Mouse (Mus musculus): ENCODE measurements around the gene Cst3.

Cst3 gene

GRCm38 (mm10) chr2:148875335-148875811 lies at the start of gene Cst3:
TSS of gene Cst3 (minus strand) at chr2:148875692.
- in situ Hi-C loops (cut with MboI, MseI) = loop anchor here in 1 of 2 experiments (10.0 kb wide), 1 partner anchor 191 kb away; the partner anchor contains the start of gene Gzf1

GRCm38 (mm10) chr2:148902286-148902685 lies 26.8 kb upstream of the Cst3 start:
- in situ Hi-C loops (cut with MboI, MseI) = loop anchor here (5.0 kb wide), 3 partner anchors 50 to 150 kb away; partner anchors contain the start of gene Cstl1 (in 1 of the 2)

- in situ Hi-C loops (cut with MboI, MseI) = loop anchor here (5.0 kb wide), 3 partner anchors 48 to 148 kb away; partner anchors contain the start of gene Cstl1 (in 1 of the 2)
Observed at GRCm38 (mm10) chr2:148900305-148900704, 24.8 kb upstream of the Cst3 start.

- in situ Hi-C loops (cut with MboI, MseI) = no loop called here
Observed at GRCm38 (mm10) chr2:148896219-148896618, 20.7 kb upstream of the Cst3 start.

DNA sequence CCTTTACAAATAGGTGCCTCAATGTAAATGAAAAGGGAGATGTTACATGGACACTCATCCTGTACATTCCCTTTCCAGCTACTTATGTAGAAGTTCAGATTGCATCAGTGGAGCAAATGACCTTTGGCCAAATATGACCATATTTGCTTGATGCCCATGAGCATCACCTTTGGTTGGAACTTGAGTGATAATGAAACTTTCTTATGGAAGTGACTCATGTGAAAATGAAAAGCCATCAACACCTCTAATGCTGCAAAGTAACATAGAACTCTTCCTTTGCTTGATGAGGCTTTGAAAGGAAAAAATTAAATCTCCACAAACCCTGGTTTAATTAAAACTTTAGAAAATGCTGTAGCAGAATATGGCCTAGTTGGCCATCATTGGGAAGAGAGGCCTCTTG lies 17.6 kb upstream of the Cst3 start:
- in situ Hi-C loops (cut with MboI, MseI) = no loop called here

GRCm38 (mm10) chr2:148890021-148890851 lies 14.7 kb upstream of the Cst3 start:
- in situ Hi-C loops (cut with MboI, MseI) = no loop called here

DNA sequence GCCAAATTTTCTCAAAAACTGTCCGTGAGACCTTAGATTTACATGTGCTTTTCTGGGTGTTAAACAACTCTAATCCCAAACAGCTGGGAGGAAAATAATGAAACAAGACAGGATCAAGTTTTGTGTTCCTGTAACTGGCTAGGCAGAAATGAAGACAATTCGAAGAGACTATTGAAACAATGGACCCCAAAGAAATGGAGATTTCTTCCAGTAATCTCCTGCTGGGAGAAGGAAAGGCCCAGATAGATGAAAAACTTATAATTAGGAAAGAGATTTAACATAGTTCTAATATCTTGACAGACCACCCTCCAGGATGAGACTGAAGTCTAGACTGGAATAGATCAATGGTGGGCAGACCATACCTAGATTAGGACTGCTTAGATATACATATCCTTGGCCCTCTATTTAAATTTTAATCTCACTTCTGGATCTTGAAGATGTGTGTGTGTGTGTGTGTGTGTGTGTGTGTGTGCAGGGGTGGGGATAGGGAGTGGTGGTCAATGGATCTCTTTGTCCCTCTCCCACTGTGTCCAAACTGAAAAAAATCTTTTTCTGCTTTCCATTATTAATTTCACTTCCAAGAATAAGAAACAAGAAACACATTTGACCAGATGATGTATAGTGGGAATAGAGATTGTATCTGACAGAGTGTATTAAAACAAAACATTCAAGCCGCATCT lies 14.0 kb upstream of the Cst3 start:
- in situ Hi-C loops (cut with MboI, MseI) = loop anchor here in 1 of 2 experiments (10.0 kb wide), 1 partner anchor 1835 kb away; no protein-coding TSS in a partner anchor

GRCm38 (mm10) chr2:148888872-148889271 lies 13.4 kb upstream of the Cst3 start:
- in situ Hi-C loops (cut with MboI, MseI) = loop anchor here in 1 of 2 experiments (10.0 kb wide), 1 partner anchor 1836 kb away; no protein-coding TSS in a partner anchor

DNA sequence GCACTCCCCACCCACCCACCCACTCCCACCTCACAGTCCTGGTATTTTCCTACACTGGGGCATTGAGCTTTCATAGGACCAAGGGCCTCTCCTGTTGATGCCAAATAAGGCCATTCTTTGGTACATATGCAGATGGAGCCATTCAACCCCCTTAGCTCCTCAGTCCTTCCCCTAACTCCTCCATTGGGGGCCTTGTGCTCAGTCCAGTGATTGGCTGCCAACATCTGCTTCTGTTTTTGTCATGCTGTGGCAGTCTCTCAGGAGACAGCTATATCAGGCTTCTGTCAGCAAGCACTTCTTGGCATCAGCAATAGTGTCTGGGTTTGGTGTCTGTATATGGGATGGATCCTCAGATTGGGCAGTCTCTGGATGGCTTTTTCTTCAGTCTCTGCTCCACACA lies 9.2 kb upstream of the Cst3 start:
- in situ Hi-C loops (cut with MboI, MseI) = loop anchor here in 1 of 2 experiments (10.0 kb wide), 1 partner anchor 1840 kb away; no protein-coding TSS in a partner anchor

GRCm38 (mm10) chr2:148879199-148879598 lies 3.7 kb upstream of the Cst3 start:
- in situ Hi-C loops (cut with MboI, MseI) = loop anchor here in 1 of 2 experiments (10.0 kb wide), 1 partner anchor 194 kb away; the partner anchor contains the start of gene Gzf1

DNA sequence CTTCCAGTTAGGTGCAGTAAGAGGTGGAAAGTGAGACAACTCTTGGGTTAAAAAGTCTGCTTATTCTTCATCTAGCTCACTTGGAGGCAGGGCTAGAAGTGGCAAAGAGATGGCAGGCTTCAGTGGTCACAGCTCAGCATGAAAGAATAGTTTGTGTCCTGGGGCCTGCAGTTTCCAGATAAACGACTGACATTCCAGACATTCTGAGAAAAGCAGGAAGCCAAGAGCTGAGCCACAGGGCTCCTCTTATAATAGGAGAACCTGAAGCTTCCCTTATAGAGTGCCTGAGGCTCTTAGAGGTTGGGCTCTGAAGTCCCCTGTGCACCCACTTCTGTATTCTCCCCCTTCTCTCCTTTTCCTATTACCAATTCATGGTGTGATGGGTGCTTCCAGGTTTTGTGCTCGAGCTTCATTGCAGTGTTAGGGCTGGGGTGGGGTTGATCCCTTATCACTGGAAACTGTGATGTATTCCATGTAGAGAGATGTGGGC lies 3.2 kb upstream of the Cst3 start:
- in situ Hi-C loops (cut with MboI, MseI) = loop anchor here in 1 of 2 experiments (10.0 kb wide), 1 partner anchor 194 kb away; the partner anchor contains the start of gene Gzf1

DNA sequence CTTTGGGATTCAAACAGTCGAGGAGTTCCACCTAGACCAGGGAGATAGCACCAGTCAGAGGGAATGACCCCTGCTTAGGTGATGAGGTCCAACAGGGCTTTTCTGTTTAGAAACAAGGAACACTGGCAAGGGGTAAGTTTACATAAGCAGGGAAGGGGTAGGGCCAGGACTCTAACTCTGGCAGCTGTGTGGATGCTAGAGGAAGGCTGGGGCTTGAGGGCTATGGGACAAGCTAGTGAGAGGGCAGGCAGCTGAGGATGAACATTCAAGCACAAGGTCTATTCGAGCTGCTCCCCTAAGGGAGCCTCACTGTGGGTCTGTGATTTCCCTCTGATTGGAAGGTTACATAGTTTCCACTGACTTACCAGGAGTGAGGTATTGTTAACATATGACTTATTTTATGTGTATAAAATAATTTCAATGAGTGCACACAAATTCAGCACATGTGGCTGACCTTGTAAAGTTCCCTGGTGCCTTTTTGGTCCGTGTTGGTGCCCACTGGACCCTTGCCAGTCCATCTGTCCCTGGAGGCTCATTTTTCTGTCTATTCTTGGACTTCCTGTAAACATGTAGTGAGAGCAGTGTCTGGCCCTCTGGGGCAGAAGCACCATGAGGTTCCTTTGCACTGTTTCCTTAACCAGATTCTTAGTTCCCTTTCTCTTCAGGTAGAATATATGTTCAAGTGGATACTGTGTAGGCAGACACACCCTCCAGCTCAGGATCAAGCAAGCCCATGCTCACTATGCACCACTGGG lies 1.7 kb upstream of the Cst3 start:
- in situ Hi-C loops (cut with MboI, MseI) = loop anchor here in 1 of 2 experiments (10.0 kb wide), 1 partner anchor 192 kb away; the partner anchor contains the start of gene Gzf1

DNA sequence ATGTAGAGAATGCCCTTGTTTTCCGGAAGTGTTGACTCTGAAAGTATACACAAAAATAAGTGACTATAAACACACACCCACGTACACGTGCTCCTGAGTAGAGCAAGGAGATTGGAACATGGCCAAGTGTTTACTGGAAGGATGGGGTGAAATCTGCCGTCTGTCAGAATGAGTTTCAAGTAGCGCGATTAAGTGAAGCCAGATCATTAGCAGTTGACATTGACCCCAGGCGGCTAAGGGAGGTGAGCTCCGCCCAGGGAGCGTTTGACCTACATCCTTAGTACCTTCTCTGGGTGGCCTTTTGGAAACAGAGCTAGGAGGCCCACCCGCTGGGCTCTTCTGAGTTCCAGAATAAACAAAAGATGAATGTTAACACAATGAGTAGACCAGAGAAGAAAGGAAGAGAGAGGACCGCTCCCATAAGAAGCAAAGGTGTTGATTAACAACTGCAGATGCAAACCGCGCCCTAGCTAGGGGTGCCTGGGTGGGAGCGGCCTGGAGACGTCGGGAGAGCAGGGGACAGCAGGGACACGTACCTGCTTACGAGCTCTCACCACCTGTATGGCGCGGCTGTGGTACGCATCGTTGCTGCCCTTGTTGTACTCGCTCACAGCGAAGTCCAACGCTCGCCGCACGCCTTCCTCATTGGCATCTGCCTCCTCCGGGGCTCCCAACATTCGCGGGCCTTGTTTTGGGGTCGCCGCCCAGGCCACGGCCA lies 716 bp downstream of the Cst3 start:
- in situ Hi-C loops (cut with MboI, MseI) = loop anchor here (5.0 to 25.0 kb wide), 4 partner anchors 190 to 1688 kb away; partner anchors contain the start of genes Cst7 (in 1 of the 2), Gm10130 (in 1 of the 2) and Gzf1 (in 1 of the 2)

DNA sequence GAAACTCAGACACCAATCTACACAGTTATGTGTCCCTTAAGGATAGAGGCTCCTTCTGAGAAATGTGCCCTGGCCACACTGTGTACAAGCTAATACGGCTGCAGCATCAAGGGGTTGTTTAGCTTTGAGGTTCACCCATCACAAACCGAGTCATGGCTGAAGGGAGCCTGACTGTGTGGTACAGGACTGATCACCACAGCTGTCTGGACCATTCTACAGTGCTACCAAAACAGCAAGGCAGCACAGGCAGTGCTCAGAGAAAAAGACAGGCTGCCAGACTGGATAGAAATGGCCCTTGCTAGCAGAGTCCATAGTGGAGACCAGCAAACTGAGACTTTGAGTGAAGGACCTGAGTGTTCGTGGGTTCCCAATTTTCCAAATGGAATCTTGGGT lies 1.3 kb downstream of the Cst3 start:
- in situ Hi-C loops (cut with MboI, MseI) = loop anchor here (5.0 to 25.0 kb wide), 4 partner anchors 189 to 1688 kb away; partner anchors contain the start of genes Cst7 (in 1 of the 2), Gm10130 (in 1 of the 2) and Gzf1 (in 1 of the 2)

DNA sequence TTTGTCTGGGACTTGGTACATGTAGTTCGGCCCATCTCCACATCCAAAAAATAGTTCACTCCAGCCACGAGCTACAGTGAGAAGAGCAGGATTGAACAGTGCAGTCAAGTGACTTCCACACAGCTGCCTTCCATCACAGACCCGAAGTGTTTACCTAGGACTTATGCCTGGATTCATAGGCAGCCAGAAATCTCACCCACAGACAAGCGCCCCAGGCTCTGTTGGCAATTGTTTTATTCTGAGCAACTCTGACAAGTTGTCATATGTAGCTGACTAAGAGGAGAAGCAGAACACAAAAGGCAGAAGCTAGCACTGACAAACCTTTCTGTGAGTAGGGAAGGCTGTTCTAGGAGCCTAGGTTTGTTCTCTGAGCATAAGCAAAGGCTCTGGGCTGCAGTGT lies 2.6 kb downstream of the Cst3 start:
- in situ Hi-C loops (cut with MboI, MseI) = loop anchor here (5.0 to 25.0 kb wide), 4 partner anchors 188 to 1689 kb away; partner anchors contain the start of genes Cst7 (in 1 of the 2), Gm10130 (in 1 of the 2) and Gzf1 (in 1 of the 2)

DNA sequence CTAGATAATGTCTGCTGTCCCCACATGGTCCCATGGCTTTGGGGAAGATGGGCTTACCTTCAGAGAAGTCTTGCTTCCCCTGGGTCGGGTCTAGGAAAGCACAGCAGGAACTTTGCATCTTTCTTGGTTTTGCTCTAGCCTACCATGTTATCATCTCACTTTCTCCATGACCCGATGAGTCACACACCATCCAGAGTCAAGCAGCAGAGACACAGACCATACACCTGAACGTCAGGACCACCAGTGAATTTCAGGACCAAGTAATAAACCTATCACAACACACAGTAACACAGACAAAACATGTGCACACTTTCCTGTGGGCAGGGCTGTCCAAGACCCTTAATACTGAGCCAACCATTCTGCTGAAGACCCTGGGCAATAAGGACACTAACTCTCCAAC lies 5.0 kb downstream of the Cst3 start:
- in situ Hi-C loops (cut with MboI, MseI) = loop anchor here (5.0 to 25.0 kb wide), 4 partner anchors 186 to 1692 kb away; partner anchors contain the start of genes Cst7 (in 1 of the 2), Gm10130 (in 1 of the 2) and Gzf1 (in 1 of the 2)

- in situ Hi-C loops (cut with MboI, MseI) = loop anchor here in 1 of 2 experiments (25.0 kb wide), 2 partner anchors 1443 to 1693 kb away; partner anchors contain the start of genes Cst7 and Gm10130
Observed at GRCm38 (mm10) chr2:148868959-148869358, 6.5 kb downstream of the Cst3 start.

GRCm38 (mm10) chr2:148864966-148865365 lies 10.5 kb downstream of the Cst3 start, which contains the start of gene 9230104L09Rik:
TSS of gene 9230104L09Rik (minus strand) at chr2:148865038.
- in situ Hi-C loops (cut with MboI, MseI) = loop anchor here in 1 of 2 experiments (25.0 kb wide), 2 partner anchors 1447 to 1697 kb away; partner anchors contain the start of genes Cst7 and Gm10130

- in situ Hi-C loops (cut with MboI, MseI) = loop anchor here in 1 of 2 experiments (25.0 kb wide), 2 partner anchors 1451 to 1701 kb away; partner anchors contain the start of genes Cst7 and Gm10130
Observed at GRCm38 (mm10) chr2:148861693-148862092, 13.8 kb downstream of the Cst3 start.
